Mouse (Mus musculus): ENCODE results near the gene Slc17a3. TPM values are rescaled to one million over a fixed set of nuclear protein-coding genes. Genes with fewer than 3 reads are reported as not detected.

Gene Slc17a3
- 0.38 and 4.4 TPM in 2 replicates for total RNA-seq (2021)
- long read RNA-seq, experiment 1, partial matches to known transcripts: 0 of 1 reads
- long read RNA-seq, experiment 1, other reads (novel, unspliced or antisense): 1 of 1 reads
- long read RNA-seq, experiment 2, full-length matches to known transcripts: 2 of 5 reads
- long read RNA-seq, experiment 2, partial matches to known transcripts: 0 of 5 reads
- long read RNA-seq, experiment 2, other reads (novel, unspliced or antisense): 3 of 5 reads

DNA sequence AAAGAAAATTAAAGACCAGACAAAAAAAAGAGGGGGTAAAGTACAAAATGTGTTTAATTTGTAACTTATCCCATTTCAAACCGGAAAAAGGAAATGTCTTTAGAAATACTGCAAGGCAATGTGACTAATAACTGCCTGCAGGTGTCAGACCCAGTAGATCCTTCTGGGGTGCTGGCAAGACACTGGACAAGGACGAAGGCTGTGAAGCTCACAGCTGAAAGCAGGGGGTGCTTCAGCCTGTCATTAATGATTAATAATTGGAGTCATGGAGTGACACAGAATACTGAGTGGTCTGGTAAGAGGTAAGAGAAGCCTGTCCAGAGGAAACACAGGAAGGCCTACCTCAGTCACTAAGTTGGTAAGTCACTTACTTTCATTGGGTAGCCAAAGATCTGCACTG lies at the start of gene Slc17a3:
TSS of gene Slc17a3 (plus strand) at position 127 of the 400 bp plus-strand sequence.
- DNase-seq: no peak

DNA sequence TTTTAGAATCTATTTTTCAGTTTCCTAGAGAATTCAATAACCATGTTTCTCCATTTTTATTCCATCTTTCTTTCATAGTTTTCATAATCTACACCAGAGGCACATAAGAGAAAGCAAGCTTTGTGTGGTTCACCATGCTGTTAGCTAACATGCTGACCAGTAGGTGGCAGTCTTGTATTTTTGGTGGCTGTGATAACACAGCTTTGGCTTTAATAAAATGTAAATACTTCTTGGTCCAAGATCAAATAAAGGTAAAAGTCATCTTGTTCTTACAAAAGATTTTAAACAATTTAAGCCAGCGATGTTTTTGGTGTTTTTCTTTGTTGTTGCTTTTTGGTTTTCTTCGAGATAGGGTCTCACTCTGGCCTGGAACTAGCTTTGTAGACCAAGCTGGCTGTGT lies 46.7 kb upstream of the Slc17a3 start:
- peak; percentile 67 for DNase-seq

DNA sequence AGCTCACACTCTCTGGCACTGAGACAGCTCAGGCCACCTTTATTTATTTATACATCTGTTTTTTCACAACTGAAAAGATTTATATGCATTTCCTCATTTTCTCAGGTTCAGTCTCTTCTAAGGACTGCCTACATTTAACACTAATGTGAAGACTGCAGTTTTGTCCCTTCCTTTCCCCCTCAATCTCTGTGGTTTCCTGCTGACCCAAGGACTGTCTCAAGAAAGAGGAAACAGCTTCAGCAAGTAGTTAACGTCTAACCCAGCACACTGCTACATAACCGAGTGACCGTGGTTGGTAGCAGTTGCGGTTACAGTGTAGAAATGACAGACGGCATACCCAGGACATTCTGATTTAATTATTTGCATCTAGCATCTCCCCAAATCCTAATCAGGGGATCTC lies 39.8 kb upstream of the Slc17a3 start:
- no peak for DNase-seq

DNA sequence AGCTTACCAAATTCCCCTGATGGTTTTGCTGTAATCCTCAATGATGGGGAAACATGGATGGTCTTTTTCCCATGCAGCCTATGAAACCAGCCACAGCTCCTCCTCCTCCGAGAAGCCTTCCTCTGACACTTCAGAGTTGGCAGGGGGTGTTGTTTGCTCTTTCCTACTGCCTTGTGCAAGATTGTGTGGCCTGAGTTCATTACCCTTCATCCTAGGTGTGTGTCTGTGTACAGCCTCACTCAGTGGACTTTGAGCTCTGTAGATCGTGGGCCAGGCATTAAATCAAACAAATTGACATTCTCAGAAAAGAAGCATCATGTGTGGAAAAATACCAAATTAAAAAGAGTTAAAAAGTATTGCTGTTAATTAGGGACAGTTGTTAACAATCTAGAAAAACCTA lies 34.7 kb upstream of the Slc17a3 start:
- no peak for DNase-seq

DNA sequence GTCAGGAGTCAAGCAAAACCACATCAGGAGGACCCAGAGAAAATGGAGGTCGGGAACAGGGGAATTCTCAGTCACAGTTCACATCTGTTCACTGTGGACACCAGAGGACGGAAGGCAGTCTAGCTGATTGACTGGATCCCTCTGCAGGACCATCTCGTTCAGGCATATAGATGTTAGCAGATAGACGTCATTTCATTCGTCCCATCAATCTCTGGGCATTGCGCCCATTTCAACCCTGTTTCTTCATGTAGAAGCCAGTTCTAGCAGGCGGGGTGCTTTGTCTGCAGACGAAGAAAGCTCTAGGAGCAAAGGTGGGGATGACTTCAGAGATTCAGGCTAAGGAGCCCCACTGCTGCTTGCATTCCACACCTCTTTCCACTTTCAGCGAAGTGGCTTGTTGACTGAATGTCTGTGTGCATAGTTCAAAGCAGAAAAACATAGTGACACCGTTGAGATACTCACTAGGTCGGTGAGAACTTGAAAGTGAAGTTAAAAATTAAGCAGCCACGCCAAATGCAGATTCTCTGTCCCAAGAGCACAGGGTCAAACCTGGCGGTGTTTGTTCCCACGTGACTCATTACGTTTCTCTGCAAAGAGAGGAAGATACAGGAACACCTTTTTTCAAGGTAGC lies 32.7 kb upstream of the Slc17a3 start, which contains the start of gene Slc17a2:
TSS of gene Slc17a2 (plus strand) at position 572 of the 631 bp plus-strand sequence.
- no peak for DNase-seq

DNA sequence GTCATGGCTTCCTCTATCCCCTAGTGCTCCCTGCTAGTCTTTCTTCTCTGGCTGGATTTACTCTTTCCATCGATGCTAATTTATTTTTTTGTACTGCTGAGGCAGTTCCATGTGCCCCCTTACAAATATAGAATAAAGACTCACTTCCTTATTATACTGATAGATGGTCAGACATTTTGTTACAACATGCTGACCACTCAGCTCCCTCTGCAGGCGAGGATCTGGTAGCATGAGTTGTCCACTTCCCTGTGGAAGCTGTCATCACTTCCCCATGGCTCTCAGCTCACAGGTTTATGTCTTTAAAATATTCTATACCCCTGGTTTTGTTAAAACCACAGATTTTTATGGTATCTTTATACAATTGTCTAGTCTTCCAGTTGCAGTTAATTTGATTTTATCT lies 23.1 kb upstream of the Slc17a3 start:
- DNase-seq: no peak

DNA sequence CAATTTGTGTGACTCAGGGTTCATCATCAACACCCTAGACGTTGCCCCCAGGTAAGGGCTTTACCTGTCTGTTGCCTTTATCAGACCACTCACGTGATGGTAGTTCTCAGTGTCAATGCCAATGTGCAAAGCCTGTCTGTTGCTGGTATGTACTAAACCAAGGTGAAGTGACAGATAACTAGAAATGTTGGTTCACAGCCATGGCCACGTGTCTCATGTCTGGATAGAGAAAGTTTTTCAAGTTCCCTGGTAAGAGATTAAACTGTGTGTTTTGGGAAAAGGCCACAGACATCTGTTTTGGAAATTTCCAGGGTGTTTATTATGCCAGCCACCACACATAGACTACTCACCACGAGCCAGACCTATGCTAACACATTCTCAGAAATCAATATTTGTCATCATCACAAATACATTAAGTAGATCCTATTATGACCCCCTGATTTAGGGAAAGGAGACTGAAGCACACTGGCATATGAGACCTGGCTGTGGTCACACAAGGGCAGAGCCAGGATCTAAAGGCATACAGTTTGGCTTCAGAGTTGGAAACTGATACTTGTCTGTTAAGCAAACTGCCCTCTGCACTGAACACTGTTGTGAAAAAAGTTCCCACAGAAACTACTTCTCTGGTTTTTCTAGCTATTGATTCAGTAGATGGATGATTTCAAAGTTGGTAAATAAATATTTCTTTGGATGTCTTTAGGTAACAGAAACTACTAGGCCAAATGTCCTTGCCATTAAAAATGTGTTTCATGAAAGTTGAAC lies 18.9 kb upstream of the Slc17a3 start:
- no peak for DNase-seq

DNA sequence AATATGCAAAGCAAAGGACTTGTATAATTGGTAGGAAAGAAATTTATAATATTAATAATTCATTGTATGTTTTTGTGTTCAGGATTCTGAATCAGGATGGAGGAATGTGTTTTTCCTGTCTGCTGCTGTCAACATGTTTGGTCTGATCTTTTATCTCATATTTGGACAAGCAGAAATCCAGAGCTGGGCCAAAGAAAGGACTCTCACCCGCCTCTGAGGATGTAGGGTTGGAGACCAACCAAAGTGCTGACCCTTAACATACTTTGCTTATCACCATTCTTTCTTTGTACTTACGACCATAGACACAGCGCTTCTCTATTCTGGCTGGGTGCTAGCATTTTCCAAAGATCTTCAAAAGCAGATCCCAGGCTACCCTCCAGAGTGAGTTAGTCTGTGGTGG lies 17.0 kb upstream of the Slc17a3 start:
- no peak for DNase-seq

DNA sequence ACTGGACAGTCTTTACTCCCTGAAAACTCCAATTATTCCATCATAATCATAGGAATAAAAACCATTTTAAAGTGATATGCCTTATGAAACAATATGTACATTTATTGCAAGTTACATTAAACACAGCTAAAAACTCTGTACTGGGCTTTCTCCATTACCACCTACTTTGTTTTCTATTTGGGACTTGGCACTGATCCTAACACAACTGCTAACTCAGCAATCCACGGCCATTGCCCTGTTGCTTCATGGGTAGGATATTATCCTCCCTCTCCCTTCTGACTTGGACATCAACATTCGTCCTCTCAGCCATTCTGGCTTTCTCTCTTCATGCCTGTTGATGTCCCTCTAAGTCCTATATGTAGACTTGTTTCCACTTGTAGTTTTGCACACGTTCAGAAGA lies 12.6 kb upstream of the Slc17a3 start:
- DNase-seq: no peak

DNA sequence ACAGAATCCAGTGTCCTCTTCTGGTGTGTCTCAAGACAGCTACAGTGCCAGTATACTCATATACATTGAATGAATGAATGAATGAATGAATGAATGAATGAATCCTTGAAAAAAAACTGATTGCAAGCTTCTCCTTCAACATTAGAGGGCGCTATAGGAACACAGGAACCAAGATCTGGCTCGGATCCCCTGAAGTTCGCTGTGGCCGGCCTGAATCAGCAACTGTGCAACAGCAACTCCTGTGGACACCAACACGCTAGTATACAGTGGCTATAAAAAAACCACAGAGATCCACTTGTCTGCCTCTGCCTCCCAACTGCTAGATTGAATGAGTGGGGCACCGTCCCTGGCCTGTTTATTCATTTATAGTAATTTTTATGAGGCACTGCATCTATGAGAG lies 6.2 kb upstream of the Slc17a3 start:
- peak; percentile 65 for DNase-seq

DNA sequence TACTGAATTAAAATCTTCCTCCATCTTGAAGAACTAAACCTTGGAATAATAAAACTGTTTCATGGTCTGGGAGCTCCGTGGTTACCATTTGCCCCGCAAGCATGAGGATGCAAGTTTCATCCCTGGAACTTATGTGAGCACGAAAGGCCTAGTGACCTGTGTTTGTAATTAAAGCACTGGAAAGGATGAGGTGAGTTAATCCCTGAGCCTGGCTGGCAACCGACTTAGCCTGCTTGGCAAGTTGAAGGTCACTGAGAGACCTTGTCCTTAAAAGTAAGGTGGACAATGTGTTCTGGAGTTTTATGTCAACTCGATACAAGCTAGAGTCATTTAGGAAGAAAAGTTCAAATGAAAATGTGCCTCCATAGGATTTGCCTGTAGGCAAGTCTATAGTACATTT lies 4.4 kb upstream of the Slc17a3 start:
- no peak for DNase-seq

DNA sequence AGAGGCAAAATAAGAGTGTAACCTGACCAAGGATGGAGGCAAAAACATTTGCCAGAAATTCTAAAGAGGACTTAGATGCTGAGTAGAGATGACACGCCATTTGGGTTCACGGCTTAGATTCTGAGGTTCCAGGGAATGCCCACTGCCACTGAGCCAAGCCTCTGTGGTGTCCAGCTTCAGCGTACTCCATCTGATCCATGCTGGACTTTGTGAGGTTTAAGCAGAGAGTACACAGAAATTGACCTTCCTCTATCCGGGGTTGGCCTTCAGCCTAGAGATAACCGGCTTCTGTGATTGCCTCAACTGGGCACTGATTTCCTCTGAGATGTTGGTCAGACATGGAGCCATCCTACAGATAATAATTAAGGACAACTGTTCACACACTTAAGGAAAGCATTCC lies 2.6 kb upstream of the Slc17a3 start:
- DNase-seq: peak; percentile 29

DNA sequence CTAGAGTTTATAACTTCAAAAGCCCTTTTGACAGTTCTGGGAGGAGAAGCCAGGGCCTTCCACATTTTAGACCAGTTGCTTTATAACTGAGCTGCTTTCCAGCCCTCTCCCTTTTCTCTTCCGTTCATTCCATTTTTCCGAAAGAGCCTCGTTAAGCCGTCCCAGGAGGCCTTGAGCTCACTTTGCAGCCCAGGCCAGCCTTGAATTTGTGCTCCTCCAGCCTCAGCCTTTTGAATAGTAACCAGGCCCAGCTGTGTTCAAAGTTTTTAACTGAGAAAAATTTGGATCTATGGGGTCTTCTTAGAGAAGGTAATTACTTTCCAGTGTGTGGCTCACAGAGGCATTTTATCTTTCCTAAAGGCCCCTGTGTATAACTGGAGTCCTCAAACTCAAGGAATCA lies 6.6 kb downstream of the Slc17a3 start:
- no peak for DNase-seq

DNA sequence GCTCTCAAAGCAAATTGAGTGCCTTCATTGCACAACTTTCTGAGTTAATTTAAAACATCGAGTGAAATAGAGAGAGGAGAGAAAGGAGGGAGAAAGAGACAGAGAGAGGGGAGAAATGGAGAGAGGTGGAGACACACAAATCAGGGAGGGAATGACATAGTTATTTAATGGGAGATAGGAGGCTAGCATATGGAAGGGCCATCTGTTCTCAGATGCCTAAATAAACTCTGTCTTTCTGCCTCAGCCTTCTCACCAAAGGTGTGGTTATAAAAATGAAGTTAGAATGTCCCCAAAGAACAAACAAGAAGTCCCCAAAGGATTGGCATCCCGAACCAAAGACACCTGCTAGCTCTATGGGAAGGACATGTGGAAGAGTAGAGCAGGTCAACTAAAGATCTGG lies 10.1 kb downstream of the Slc17a3 start:
- no peak for DNase-seq

DNA sequence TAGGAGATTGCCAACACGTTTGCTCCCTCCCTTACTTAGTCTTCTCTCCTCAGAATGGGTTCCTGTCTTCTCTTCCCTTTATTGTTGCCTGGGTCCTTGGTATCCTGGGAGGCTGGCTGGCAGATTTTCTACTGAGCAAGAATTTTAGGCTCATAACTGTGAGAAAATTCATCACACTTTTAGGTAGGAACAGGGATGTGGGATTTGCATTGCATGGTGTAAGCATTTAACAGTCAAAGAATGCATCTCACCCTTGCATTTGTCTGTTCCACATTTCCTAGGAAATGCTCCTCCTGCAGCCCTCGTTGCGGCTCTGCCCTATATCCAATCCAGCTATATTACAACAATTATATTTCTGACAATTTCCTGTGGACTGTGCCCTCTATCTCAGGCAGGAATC lies 17.2 kb downstream of the Slc17a3 start:
- no peak for DNase-seq

DNA sequence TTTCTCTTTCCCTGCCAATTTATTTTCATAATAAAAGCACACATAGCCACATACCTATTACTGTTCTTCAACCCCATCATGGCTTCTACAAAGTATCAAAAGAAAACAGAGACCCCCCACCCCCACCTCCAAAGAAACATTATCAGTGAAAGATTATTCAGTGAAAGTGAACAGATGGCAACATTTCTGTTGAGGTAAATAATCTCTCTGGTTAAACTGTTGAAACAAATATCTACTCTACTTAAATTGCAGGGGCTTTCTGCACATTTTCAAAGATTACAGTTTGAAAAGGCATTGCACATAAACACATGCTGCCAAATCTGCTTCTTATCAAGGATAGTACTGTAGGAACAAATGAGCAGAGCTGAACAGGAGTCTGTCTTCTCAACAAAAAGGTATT lies 22.6 kb downstream of the Slc17a3 start:
- DNase-seq: no peak

DNA sequence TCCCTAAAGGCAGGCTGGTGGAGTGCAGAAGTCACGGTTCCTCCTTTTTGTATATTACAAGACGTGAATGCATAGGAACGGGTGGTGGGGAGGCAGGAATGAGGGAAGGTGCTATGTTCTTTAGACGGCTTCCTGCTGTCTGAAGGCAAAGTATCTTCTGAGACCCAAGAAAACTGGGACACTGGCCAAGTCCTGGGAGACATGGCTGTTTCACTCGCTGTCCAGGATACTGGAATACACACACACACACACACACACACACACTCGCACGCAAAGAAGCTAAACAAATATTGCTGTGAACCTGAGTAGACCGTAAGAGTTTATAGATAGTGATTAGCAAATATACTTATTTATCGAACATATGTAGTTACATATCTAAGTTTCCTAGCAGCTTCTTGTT lies 25.5 kb downstream of the Slc17a3 start:
- DNase-seq: no peak

DNA sequence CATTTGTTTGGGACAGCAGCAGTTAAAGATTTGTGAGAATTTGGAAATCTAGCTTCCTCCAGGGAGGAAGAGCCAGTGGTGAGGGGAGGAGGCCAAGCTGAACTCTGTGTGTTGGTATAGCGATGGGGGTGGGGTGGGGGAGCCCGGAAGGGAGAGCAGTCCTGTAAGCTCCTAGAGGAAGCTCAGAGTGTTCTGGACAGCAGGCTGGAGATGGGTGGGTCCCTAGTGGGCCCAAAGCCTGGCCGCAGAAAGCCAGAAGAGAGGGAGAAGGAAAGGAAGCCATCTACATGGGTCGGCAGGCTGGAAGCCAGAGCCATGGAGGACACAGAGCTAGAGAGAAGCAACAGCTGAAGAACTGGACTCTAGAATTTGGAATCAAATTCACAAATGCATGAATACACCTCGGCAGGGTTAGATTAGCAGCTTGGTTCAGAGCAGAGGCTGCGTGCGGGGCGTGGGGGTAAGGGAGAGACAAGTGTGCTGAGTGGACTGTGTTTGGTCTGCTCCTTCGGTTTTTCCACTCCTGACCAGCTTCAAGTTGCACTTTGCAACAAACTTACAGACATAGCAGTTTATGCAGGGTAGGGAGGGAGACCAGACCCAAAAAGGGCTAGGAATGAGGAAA lies 27.0 kb downstream of the Slc17a3 start:
- no peak for DNase-seq

DNA sequence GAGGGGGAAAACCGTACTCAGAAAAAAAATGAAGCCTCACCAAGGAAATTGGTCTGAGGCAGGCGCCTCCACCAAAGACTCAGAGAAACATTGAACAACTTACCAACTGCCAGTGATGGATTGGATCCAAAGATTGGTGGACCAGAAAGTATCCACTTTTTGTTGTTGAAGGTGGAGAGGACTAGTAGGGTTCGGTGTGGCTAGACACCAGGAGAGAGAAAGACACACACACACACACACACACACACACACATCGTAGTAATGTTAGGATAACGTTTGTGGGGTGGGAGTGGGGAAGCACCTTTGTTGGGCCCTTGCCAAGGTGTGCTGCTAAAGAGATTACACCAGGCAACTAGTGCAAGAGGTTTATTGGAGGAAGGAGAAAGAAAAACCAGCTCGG lies 27.8 kb downstream of the Slc17a3 start:
- DNase-seq: no peak

DNA sequence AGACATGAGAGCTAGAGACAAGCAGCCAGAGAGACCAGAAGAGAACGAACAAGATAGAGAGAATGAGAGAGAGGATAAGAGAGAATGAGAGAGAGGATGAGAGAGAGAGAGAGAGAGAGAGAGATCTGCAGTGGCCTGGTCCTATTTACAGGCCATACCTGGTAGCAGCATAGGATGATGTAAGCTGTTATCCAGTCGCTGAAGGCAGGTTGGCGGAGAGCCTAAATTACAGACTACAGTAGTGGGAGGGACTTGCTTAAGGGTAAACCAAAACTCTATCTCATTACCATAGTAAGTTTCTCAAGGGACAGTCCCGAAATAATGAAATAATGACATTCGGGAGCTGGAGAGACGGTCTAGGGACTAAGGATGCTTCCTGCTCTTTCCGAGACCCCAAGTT lies 28.2 kb downstream of the Slc17a3 start, which contains the start of gene Slc17a1:
TSS of gene Slc17a1 (plus strand) at position 346 of the 400 bp plus-strand sequence.
- DNase-seq: no peak

DNA sequence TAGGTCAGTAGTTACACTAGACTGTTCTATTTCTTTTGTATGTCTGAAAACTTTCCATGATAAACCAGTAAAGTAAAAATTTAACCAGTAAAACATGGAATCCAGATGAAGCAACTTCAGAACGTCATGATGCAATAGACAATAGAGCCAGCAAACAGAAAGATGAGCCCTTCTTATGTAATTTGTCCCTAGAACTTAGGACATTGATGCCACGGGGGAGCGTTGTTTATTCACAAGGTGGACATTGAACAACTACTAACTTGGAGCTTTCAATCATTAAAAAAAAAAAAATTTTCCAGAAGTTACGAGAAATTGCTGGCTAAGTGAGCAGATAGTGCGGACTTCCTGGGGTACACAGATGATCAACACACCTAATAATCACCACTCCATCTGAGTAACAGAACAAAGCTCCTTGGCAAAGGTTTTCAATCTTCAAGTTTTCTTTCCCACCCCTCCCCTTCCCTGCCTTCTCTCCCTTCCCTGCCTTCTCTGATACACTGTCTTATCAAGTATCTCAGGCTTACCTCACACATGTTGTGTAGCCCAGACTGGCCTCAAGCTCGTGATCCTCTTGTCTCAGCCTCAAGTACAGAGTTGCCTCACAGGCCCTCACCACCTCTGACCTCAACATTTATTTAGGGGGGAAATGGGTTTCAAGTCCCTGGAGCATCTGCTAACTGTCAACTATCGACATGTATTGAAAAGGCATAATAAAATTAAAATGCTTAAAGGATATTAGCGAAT lies 29.7 kb downstream of the Slc17a3 start:
- no peak for DNase-seq

DNA sequence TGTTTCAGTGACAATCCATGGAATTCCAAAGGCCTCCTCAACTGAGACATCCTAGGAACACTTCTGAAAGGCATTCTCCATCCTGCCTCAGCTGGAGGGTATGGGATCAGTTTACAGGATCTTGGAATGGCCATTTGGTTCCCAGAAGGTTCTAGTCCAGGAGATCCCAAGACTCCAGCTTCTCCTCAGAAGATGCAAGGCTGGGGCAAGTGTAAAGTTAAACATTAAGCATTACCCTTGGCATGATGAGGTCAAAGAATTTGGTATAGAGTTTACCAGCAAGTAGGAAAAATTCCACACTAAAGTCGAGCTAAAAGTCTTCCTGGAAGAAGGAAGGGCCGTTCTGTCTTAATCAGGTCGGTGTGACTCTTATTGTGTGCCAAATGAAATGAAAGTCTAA lies 30.8 kb downstream of the Slc17a3 start:
- no peak for DNase-seq
